Mouse (Mus musculus) lung, postnatal 0 days (tissue): ENCODE results near the gene Sdf2l1.

Experiments
- CTCF ChIP-seq: IDR thresholded peaks from 2 replicates; pipeline ENCODE4 v1.5.1; 2016; ENCODE audit warnings: antibody characterized with exemption, mild to moderate bottlenecking
- EP300 ChIP-seq: IDR thresholded peaks from 2 replicates; pipeline ENCODE4 v1.6.1; 2016; ENCODE audit warnings: antibody characterized with exemption, mild to moderate bottlenecking, control low read depth

DNA sequence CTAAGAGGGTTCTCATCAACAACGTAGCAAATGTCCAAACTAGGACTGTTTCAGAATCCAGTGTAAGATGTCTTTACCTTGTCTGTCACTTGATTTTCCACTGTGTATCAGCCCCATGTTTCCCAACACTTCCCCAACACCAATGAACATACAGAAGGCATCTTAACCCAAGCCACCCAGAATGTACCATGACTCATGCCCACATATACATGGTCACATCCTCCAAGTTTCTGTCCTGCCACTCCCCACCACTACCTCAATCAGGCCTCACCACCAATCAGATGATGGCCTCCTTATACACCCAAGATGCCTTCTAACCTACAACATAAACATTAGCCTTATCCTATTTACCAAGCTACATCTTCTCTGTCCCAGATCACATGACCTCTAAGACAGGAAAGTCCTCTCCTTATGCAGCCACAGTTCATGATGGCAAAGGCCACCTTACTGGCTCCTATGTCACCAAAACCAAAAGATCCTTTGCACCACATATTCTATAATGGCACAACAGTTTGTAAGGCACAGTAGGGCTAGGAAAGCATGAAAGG, 45.5 kb upstream of the Sdf2l1 start:
- no peak for TF ChIP-seq CTCF
- TF ChIP-seq EP300 = no peak
